Mouse (Mus musculus) MEL (cell line): Measurements from ENCODE around the gene Lrrk1. TPM values are rescaled to one million over a fixed set of nuclear protein-coding genes. Genes with fewer than 3 reads are reported as not detected.
A peak's percentile ranks its signal among the peaks of the same experiment; 100 is the strongest.

Experiments used
- DNase-seq: peaks from one replicate; pipeline ENCODE4 v3.0.0; 2011; ENCODE audit warnings: low read depth, low spot score
- H3K27ac ChIP-seq: 2 replicates; pipeline ENCODE4 v1.5.1; 2012; ENCODE audit warnings: low read depth, mild to moderate bottlenecking, control low read depth, low read length, moderate library complexity; ENCODE audit not compliant: control insufficient read depth
- H3K27me3 ChIP-seq, 2 experiments: fragments of 150-350 bp in 1 of 2; sonication (generic) in 1 of 2; 2 replicates each; pipeline ENCODE4 v1.6.1; 2012; ENCODE audit warnings: low read length in 2 of 2, mild to moderate bottlenecking in 2 of 2, improper control_type of control experiment in 1 of 2, moderate library complexity in 1 of 2; ENCODE audit not compliant: insufficient read depth in 2 of 2, control insufficient read depth in 1 of 2
- H3K36me3 ChIP-seq, 2 experiments: 2 replicates each; pipeline ENCODE4 v1.6.1; 2012 to 2014; ENCODE audit warnings: low read length in 2 of 2, improper control_type of control experiment in 1 of 2, inconsistent platforms in 1 of 2, mild to moderate bottlenecking in 1 of 2; ENCODE audit not compliant: insufficient read depth in 2 of 2, control insufficient read depth in 1 of 2
- H3K4me1 ChIP-seq, 2 experiments: fragments of 150-350 bp in 1 of 2; sonication (generic) in 1 of 2; 2 replicates each; pipeline ENCODE4 v1.6.1; 2012; ENCODE audit warnings: low read length in 2 of 2, improper control_type of control experiment in 1 of 2, mild to moderate bottlenecking in 1 of 2; ENCODE audit not compliant: insufficient read depth in 2 of 2, control insufficient read depth in 1 of 2
- H3K4me3 ChIP-seq, 2 experiments: fragments of 150-350 bp in 1 of 2; sonication (generic) in 1 of 2; 2 replicates each; pipeline ENCODE4 v1.5.1; 2012; ENCODE audit warnings: low read depth in 2 of 2, low read length in 2 of 2, mild to moderate bottlenecking in 2 of 2, moderate library complexity in 2 of 2, control low read depth in 1 of 2, improper control_type of control experiment in 1 of 2; ENCODE audit not compliant: control insufficient read depth in 1 of 2, insufficient read depth in 1 of 2
- H3K79me2 ChIP-seq: 2 replicates; pipeline ENCODE4 v1.6.1; 2012; ENCODE audit warnings: mild to moderate bottlenecking, low read length, moderate library complexity; ENCODE audit not compliant: control insufficient read depth, poor library complexity, insufficient read depth
- H3K9ac ChIP-seq: 2 replicates; pipeline ENCODE4 v1.6.1; 2012; ENCODE audit warnings: low read depth, mild to moderate bottlenecking, control low read depth, low read length, moderate library complexity; ENCODE audit not compliant: control insufficient read depth, poor library complexity, severe bottlenecking
- H3K9me3 ChIP-seq: fragments of 150-350 bp; sonication (generic); replicated peaks from 2 replicates; pipeline ENCODE4 v1.6.1; 2012; ENCODE audit warnings: mild to moderate bottlenecking, low read length, improper control_type of control experiment, moderate library complexity; ENCODE audit not compliant: insufficient read depth
- BHLHE40 ChIP-seq: IDR thresholded peaks from 2 replicates; pipeline ENCODE4 v1.6.1; 2012; ENCODE audit warnings: low read depth, mild to moderate bottlenecking, inconsistent platforms, low read length, improper control_type of control experiment, borderline replicate concordance
- CTCF ChIP-seq, 3 experiments: IDR thresholded peaks in 2 of 3; conservative IDR thresholded peaks in 1 of 3; 2 replicates each; pipeline ENCODE4 v1.5.1; 2011 to 2012; ENCODE audit warnings: low read length in 3 of 3, low read depth in 2 of 3, mild to moderate bottlenecking in 2 of 3, improper control_type of control experiment in 1 of 3, inconsistent platforms in 1 of 3, mixed read lengths in 1 of 3, moderate library complexity in 1 of 3; ENCODE audit not compliant: control insufficient read depth in 1 of 3, insufficient read depth in 1 of 3, poor library complexity in 1 of 3, severe bottlenecking in 1 of 3
- E2F4 ChIP-seq: IDR thresholded peaks from 2 replicates; pipeline ENCODE4 v1.6.1; 2011; ENCODE audit warnings: low read depth, low read length, improper control_type of control experiment, borderline replicate concordance
- EP300 ChIP-seq, 2 experiments: IDR thresholded peaks; 2 replicates each; pipeline ENCODE4 v1.6.1; 2011; ENCODE audit warnings: improper control_type of control experiment in 2 of 2, low read length in 2 of 2, low read depth in 1 of 2, mild to moderate bottlenecking in 1 of 2
- GABPA ChIP-seq: IDR thresholded peaks from 2 replicates; pipeline ENCODE4 v1.6.1; 2012; ENCODE audit warnings: low read depth, mild to moderate bottlenecking, inconsistent platforms, low read length, improper control_type of control experiment, moderate library complexity
- JUND ChIP-seq: IDR thresholded peaks from 2 replicates; pipeline ENCODE4 v1.6.1; 2011; ENCODE audit warnings: low read depth, mild to moderate bottlenecking, improper control_type of control experiment, low read length
- KAT2A ChIP-seq: conservative IDR thresholded peaks from 2 replicates; pipeline ENCODE4 v1.6.1; 2012; ENCODE audit warnings: low read depth, low read length, improper control_type of control experiment, inconsistent platforms
- MAZ ChIP-seq: IDR thresholded peaks from 2 replicates; pipeline ENCODE4 v1.6.1; 2012; ENCODE audit warnings: low read depth, mild to moderate bottlenecking, inconsistent platforms, low read length, improper control_type of control experiment
- MEF2A ChIP-seq: IDR thresholded peaks from 2 replicates; pipeline ENCODE4 v1.6.1; 2014; ENCODE audit warnings: low read depth, mild to moderate bottlenecking, inconsistent platforms, low read length, improper control_type of control experiment; ENCODE audit not compliant: poor library complexity, insufficient replicate concordance, severe bottlenecking; ENCODE audit errors: extremely low read depth
- MXI1 ChIP-seq: IDR thresholded peaks from 2 replicates; pipeline ENCODE4 v1.6.1; 2011; ENCODE audit warnings: mild to moderate bottlenecking, low read depth, low read length, improper control_type of control experiment
- MYC ChIP-seq: IDR thresholded peaks from 2 replicates; pipeline ENCODE4 v1.6.1; 2011; ENCODE audit warnings: low read depth, mild to moderate bottlenecking, low read length, improper control_type of control experiment, moderate library complexity
- NELFE ChIP-seq: IDR thresholded peaks from 2 replicates; pipeline ENCODE4 v1.6.1; 2011; ENCODE audit warnings: low read depth, low read length, improper control_type of control experiment
- NRF1 ChIP-seq: IDR thresholded peaks from 2 replicates; pipeline ENCODE4 v1.6.1; 2014; ENCODE audit warnings: low read depth, mild to moderate bottlenecking, inconsistent platforms, low read length, improper control_type of control experiment, moderate library complexity; ENCODE audit not compliant: poor library complexity, insufficient read depth, severe bottlenecking
- POLR2AphosphoS2 ChIP-seq: IDR thresholded peaks from 2 replicates; pipeline ENCODE4 v1.6.1; 2011; ENCODE audit warnings: low read length, improper control_type of control experiment
- POLR2AphosphoS5 ChIP-seq: IDR thresholded peaks from 2 replicates; pipeline ENCODE4 v1.6.1; 2012; ENCODE audit warnings: low read depth, borderline replicate concordance, mild to moderate bottlenecking, inconsistent platforms, low read length, moderate library complexity, mixed read lengths
- RAD21 ChIP-seq: IDR thresholded peaks from 2 replicates; pipeline ENCODE4 v1.6.1; 2011; ENCODE audit warnings: mild to moderate bottlenecking, low read depth, low read length, improper control_type of control experiment
- RCOR1 ChIP-seq: IDR thresholded peaks from 2 replicates; pipeline ENCODE4 v1.6.1; 2012; ENCODE audit warnings: low read depth, mild to moderate bottlenecking, inconsistent platforms, low read length, improper control_type of control experiment
- SIN3A ChIP-seq: IDR thresholded peaks from 2 replicates; pipeline ENCODE4 v1.6.1; 2012; ENCODE audit warnings: low read length, improper control_type of control experiment, inconsistent platforms
- TAL1 ChIP-seq: IDR thresholded peaks from 2 replicates; pipeline ENCODE4 v1.6.1; 2012; ENCODE audit warnings: mild to moderate bottlenecking, inconsistent platforms, low read length, moderate library complexity, mixed read lengths
- TBP ChIP-seq: IDR thresholded peaks from 2 replicates; pipeline ENCODE4 v1.8.0; 2011; ENCODE audit warnings: low read depth, low read length, improper control_type of control experiment
- TCF12 ChIP-seq: IDR thresholded peaks from 2 replicates; pipeline ENCODE4 v1.6.1; 2014; ENCODE audit warnings: low read depth, mild to moderate bottlenecking, inconsistent platforms, low read length, improper control_type of control experiment, moderate library complexity
- UBTF ChIP-seq: IDR thresholded peaks from 2 replicates; pipeline ENCODE4 v1.6.1; 2012; ENCODE audit warnings: low read depth, mild to moderate bottlenecking, inconsistent platforms, low read length, improper control_type of control experiment, moderate library complexity, borderline replicate concordance; ENCODE audit not compliant: insufficient read depth
- ZKSCAN1 ChIP-seq: IDR thresholded peaks from 2 replicates; pipeline ENCODE4 v1.6.1; 2012; ENCODE audit warnings: low read depth, mild to moderate bottlenecking, inconsistent platforms, low read length, improper control_type of control experiment, moderate library complexity
- ZNF384 ChIP-seq: IDR thresholded peaks from 2 replicates; pipeline ENCODE4 v1.6.1; 2012; ENCODE audit warnings: low read depth, mild to moderate bottlenecking, inconsistent platforms, low read length, improper control_type of control experiment
- polyA plus RNA-seq, 2 experiments: library from polyadenylated mRNA; stranded (reverse) in 1 of 2; unstranded in 1 of 2; fragments of >175 nt in 1 of 2; fragments of >200 nt in 1 of 2; gene quantifications; 2 replicates each; pipeline versions ENCODE4 v1.2.1 to v1.2.4; 2012; ENCODE audit warnings: low replicate concordance in 2 of 2, low read depth in 1 of 2; ENCODE audit not compliant: insufficient read length in 2 of 2, insufficient read depth in 1 of 2, missing spikeins in 1 of 2
- total RNA-seq: library from RNA; depleted of rRNA; stranded (reverse); fragments of 300-350 nt; gene quantifications from 2 replicates; pipeline ENCODE4 v1.2.3, GENCODE M21; 2012

The Lrrk1 gene
- total and polyA plus RNA-seq, 3 experiments: 9.1 to 19.1 TPM; not detected in 1

- H3K4me3 ChIP-seq: no peak overlapping the region
- no peaks in the 10 kb centered on the region for H3K27me3 ChIP-seq
- no peaks in the 10 kb centered on the region for H3K79me2 ChIP-seq
- peaks cover 4 to 6% of the 10 kb centered on the region in 2 experiments; a peak in 2 of 4 replicates for H3K4me1 ChIP-seq
- TF ChIP-seq ZNF384 (no peak), NELFE (no peak), POLR2AphosphoS2 (no peak), MEF2A (peak; percentile 50; the same call in 1 of the 2 replicates)
- TF ChIP-seq, all 39 proteins: peak for 1
- Histone ChIP-seq H3K9me3 (no peaks in the 10 kb centered on the region), H3K27ac (no peak overlapping the region), H3K36me3 (no peaks in the 10 kb centered on the region), H3K9ac (no peak overlapping the region)
- DNase-seq: no peak
Observed at GRCm38 (mm10) chr7:66209920-66210319, 178.2 kb downstream of the Lrrk1 start.

DNA sequence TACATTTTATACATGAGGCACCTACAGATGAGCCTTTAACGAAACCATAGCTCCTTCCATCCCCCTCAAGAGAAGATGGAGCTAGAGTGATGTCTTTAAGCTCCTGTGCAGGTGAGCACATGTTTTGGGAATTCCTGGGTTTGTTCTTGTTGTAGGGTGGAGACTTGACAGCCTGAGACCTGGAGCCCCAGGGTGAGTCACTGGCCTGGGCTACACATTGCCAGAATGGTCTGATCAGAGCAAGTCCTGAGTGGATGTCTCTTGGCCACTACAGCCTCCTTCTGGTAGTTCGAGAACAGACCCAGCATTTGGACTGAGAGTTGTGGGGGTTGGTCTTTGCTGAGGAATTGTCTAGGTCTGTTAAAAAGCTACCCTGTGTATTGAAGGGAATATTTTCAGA is 186.5 kb downstream of the Lrrk1 start:
- H3K27me3 ChIP-seq: no peaks in the 10 kb centered on the region
- H3K9me3 ChIP-seq: no peaks in the 10 kb centered on the region
- TF ChIP-seq POLR2AphosphoS5 (no peak), BHLHE40 (no peak), MXI1 (no peak), NRF1 (no peak), ZNF384 (no peak), MYC (no peak), GABPA (no peak), E2F4 (no peak), CTCF (IDR thresholded peaks at IDR 0.05 in 2 of 3, conservative IDR thresholded peaks at IDR 0.05 in 1 of 3; ENCODE audit: control insufficient read depth in 1 of 3, insufficient read depth in 1 of 3, low read depth in 2 of 3, low read length in 3 of 3, poor library complexity in 1 of 3, severe bottlenecking in 1 of 3) (no peak), MAZ (no peak)
- H3K4me1 ChIP-seq: peaks cover 14 to 26% of the 10 kb centered on the region in 2 experiments
- no peak overlapping the region for H3K9ac ChIP-seq
- no peak overlapping the region for H3K4me3 ChIP-seq
- no peak overlapping the region for H3K27ac ChIP-seq
- DNase-seq: no peak
- peaks cover 0 to 18% of the 10 kb centered on the region in 2 experiments; a peak in 2 of 4 replicates for H3K36me3 ChIP-seq
- no peaks in the 10 kb centered on the region for H3K79me2 ChIP-seq

- Histone ChIP-seq H3K4me1 (peaks cover 15 to 27% of the 10 kb centered on the region in 2 experiments), H3K4me3 (no peak overlapping the region), H3K79me2 (no peaks in the 10 kb centered on the region), H3K9me3 (no peaks in the 10 kb centered on the region), H3K36me3 (peaks cover 0 to 21% of the 10 kb centered on the region in 2 experiments; a peak in 2 of 4 replicates), H3K27ac (no peak overlapping the region), H3K27me3 (no peaks in the 10 kb centered on the region), H3K9ac (no peak overlapping the region)
- DNase-seq: no peak
- TF ChIP-seq NELFE (no peak), TAL1 (no peak), MEF2A (no peak), POLR2AphosphoS2 (no peak), TBP (no peak), JUND (no peak), EP300 (IDR thresholded peaks at IDR 0.05; ENCODE audit: low read depth in 1 of 2, low read length in 2 of 2) (no peak), RCOR1 (no peak), GABPA (no peak), RAD21 (no peak), TCF12 (no peak), MXI1 (no peak), ZKSCAN1 (no peak), POLR2AphosphoS5 (no peak), KAT2A (no peak), UBTF (no peak), SIN3A (no peak)
Observed at GRCm38 (mm10) chr7:66200791-66201450, 187.2 kb downstream of the Lrrk1 start.
